Mouse (Mus musculus) layer of hippocampus, adult 9-10 months (tissue): ENCODE measurements around the gene Plcz1.

Experiments
- DNase-seq: peaks from one replicate; pipeline ENCODE4 v3.0.0; 2022; ENCODE audit warnings: low spot score

The Plcz1 gene

GRCm38 (mm10) chr6:140041357-140041756 lies at the start of gene Plcz1:
Gene Plcz1, minus strand, starts transcription at chr6:140041457.
- DNase-seq = no peak

GRCm38 (mm10) chr6:140089855-140090254 lies 48.6 kb upstream of the Plcz1 start:
- DNase-seq = no peak

- DNase-seq = no peak
Observed at GRCm38 (mm10) chr6:140081739-140082138, 40.5 kb upstream of the Plcz1 start.

- DNase-seq = no peak
Observed at GRCm38 (mm10) chr6:140080933-140081332, 39.7 kb upstream of the Plcz1 start.

- DNase-seq = no peak
Observed at GRCm38 (mm10) chr6:140069177-140069576, 27.9 kb upstream of the Plcz1 start.

GRCm38 (mm10) chr6:140054271-140054928 lies 13.1 kb upstream of the Plcz1 start:
- no peak for DNase-seq

- DNase-seq = no peak
Observed at GRCm38 (mm10) chr6:140051476-140051875, 10.2 kb upstream of the Plcz1 start.

GRCm38 (mm10) chr6:140040952-140041351 lies 305 bp downstream of the Plcz1 start, which contains the start of gene Capza3:
Gene Capza3, plus strand, starts transcription at chr6:140041252.
- no peak for DNase-seq

GRCm38 (mm10) chr6:140024404-140024803 lies 16.9 kb downstream of the Plcz1 start:
- DNase-seq = no peak

- DNase-seq = no peak
Observed at GRCm38 (mm10) chr6:140005181-140005580, 36.1 kb downstream of the Plcz1 start.

- no peak for DNase-seq
Observed at GRCm38 (mm10) chr6:139989597-139989996, 51.7 kb downstream of the Plcz1 start.

- DNase-seq = no peak
Observed at GRCm38 (mm10) chr6:139989075-139989474, 52.2 kb downstream of the Plcz1 start.

- DNase-seq = no peak
Observed at GRCm38 (mm10) chr6:139986564-139986963, 54.7 kb downstream of the Plcz1 start.

GRCm38 (mm10) chr6:139984069-139984468 lies 57.2 kb downstream of the Plcz1 start:
- DNase-seq = no peak

GRCm38 (mm10) chr6:139981061-139981460 lies 60.2 kb downstream of the Plcz1 start:
- no peak for DNase-seq

- no peak for DNase-seq
Observed at GRCm38 (mm10) chr6:139978114-139978513, 63.1 kb downstream of the Plcz1 start.

GRCm38 (mm10) chr6:139974668-139975067 lies 66.6 kb downstream of the Plcz1 start:
- DNase-seq = no peak

GRCm38 (mm10) chr6:139971608-139972298 lies 69.5 kb downstream of the Plcz1 start:
- DNase-seq = no peak

- DNase-seq = no peak
Observed at GRCm38 (mm10) chr6:139966684-139967083, 74.6 kb downstream of the Plcz1 start.

GRCm38 (mm10) chr6:139964895-139965294 lies 76.4 kb downstream of the Plcz1 start:
- DNase-seq = no peak

- DNase-seq = no peak
Observed at GRCm38 (mm10) chr6:139963775-139964174, 77.5 kb downstream of the Plcz1 start.

- no peak for DNase-seq
Observed at GRCm38 (mm10) chr6:139957531-139958241, 83.6 kb downstream of the Plcz1 start.

- no peak for DNase-seq
Observed at GRCm38 (mm10) chr6:139953596-139953995, 87.7 kb downstream of the Plcz1 start.
